Mouse (Mus musculus): ENCODE results near the gene 1700019A02Rik. TPM values are rescaled to one million over a fixed set of nuclear protein-coding genes. Genes with fewer than 3 reads are reported as not detected.

1700019A02Rik gene
- not detected for total RNA-seq (2021)

- no peak for DNase-seq
These were observed at the start of gene 1700019A02Rik for GRCm38 (mm10) chr1:53187536-53187935. Gene 1700019A02Rik (minus strand): TSS chr1:53187636.

- no peak for DNase-seq
These were observed 38.6 kb upstream of the 1700019A02Rik start for GRCm38 (mm10) chr1:53226063-53226462.

GRCm38 (mm10) chr1:53225616-53226015 is 38.2 kb upstream of the 1700019A02Rik start:
- DNase-seq, result no peak

- DNase-seq, result no peak
These were observed 37.3 kb upstream of the 1700019A02Rik start for GRCm38 (mm10) chr1:53224775-53225174.

GRCm38 (mm10) chr1:53210136-53210535 is 22.7 kb upstream of the 1700019A02Rik start:
- no peak for DNase-seq

- no peak for DNase-seq
These were observed 16.5 kb upstream of the 1700019A02Rik start for GRCm38 (mm10) chr1:53203902-53204301.

GRCm38 (mm10) chr1:53201630-53202199 is 14.3 kb upstream of the 1700019A02Rik start:
- DNase-seq, result no peak

- no peak for DNase-seq
These were observed 7.1 kb upstream of the 1700019A02Rik start for GRCm38 (mm10) chr1:53194536-53194935.

- DNase-seq, result no peak
These were observed 3.8 kb upstream of the 1700019A02Rik start for GRCm38 (mm10) chr1:53191234-53191633.

GRCm38 (mm10) chr1:53189620-53190019 is 2.2 kb upstream of the 1700019A02Rik start:
- no peak for DNase-seq

GRCm38 (mm10) chr1:53186301-53186700 is 1.1 kb downstream of the 1700019A02Rik start:
- DNase-seq, result no peak

- DNase-seq, result no peak
These were observed 29.7 kb downstream of the 1700019A02Rik start for GRCm38 (mm10) chr1:53157715-53158114.

- no peak for DNase-seq
These were observed 64.4 kb downstream of the 1700019A02Rik start for GRCm38 (mm10) chr1:53123066-53123465.

GRCm38 (mm10) chr1:53110561-53110960 is 76.9 kb downstream of the 1700019A02Rik start:
- no peak for DNase-seq

Other genes with a start within 250 kb of the 1700019A02Rik start
- under 1 TPM; 0.45 to 0.86 TPM for gene 1700019D03Rik, start 167.5 kb downstream of the 1700019A02Rik start, total RNA-seq (2021)
- gene Mstn, start 126.0 kb downstream of the 1700019A02Rik start, total RNA-seq (2021), result under 1 TPM; 0.21 to 0.54 TPM
- gene Pms1, start 109.4 kb upstream of the 1700019A02Rik start, total RNA-seq (2021), result 10 to 100 TPM in 1 of 2 experiments, 1 to 10 TPM in 1; 9.8 to 10.3 TPM
- gene Ormdl1, start 109.5 kb upstream of the 1700019A02Rik start, total RNA-seq (2021), result 1 to 10 TPM; 7.8 to 8.0 TPM
- gene Gm28778, start 109.5 kb upstream of the 1700019A02Rik start, total RNA-seq (2021), result not detected
- gene Osgepl1, start 126.0 kb upstream of the 1700019A02Rik start, total RNA-seq (2021), result 10 to 100 TPM; 24.2 to 24.6 TPM
- gene Asdurf, start 165.0 kb upstream of the 1700019A02Rik start, total RNA-seq (2021), result not detected
- not detected for gene Gm28551, start 165.0 kb upstream of the 1700019A02Rik start, total RNA-seq (2021)
- gene Asnsd1, start 165.1 kb upstream of the 1700019A02Rik start, total RNA-seq (2021), result 10 to 100 TPM; 42.3 to 47.3 TPM

Data from heart, postnatal 4 days (tissue).